Mouse (Mus musculus): ENCODE measurements around the gene Gm3435.
"Not testable (repeated sequence)": the region's sequence is repeated elsewhere in the genome, so short reads cannot be mapped to it uniquely, and the experiment has no call there.

- not testable (repeated sequence) for TF ChIP-seq CTCF, POLR2A (IDR thresholded peaks at IDR 0.05; ENCODE audit: extremely low read depth, insufficient read depth, low read length)
Measured at GRCm38 (mm10) chr17:15053829-15054200, 43.8 kb downstream of the Gm3435 start.
